Mouse (Mus musculus) C2C12 (cell line): ENCODE measurements around the gene Slc39a2.

ENCODE experiments used
- CEBPB ChIP-seq: IDR thresholded peaks from one replicate; pipeline ENCODE4 v1.6.1; 2011; ENCODE audit warnings: low read depth, mild to moderate bottlenecking, control low read depth, moderate library complexity
- CTCF ChIP-seq: IDR thresholded peaks from one replicate; pipeline ENCODE4 v1.5.1; 2011; ENCODE audit not compliant: control insufficient read depth, insufficient read depth, insufficient read length
- MAX ChIP-seq: IDR thresholded peaks from one replicate; pipeline ENCODE4 v1.6.1; 2011; ENCODE audit warnings: mild to moderate bottlenecking, control low read depth
- MYOD1 ChIP-seq: IDR thresholded peaks from one replicate; pipeline ENCODE4 v1.6.1; 2011; ENCODE audit warnings: low read depth; ENCODE audit not compliant: control insufficient read depth, insufficient read length
- MYOG ChIP-seq: IDR thresholded peaks from one replicate; pipeline ENCODE4 v1.6.1; 2011; ENCODE audit not compliant: control insufficient read depth, insufficient read length; ENCODE audit errors: extremely low read depth
- USF1 ChIP-seq: IDR thresholded peaks from one replicate; pipeline ENCODE4 v1.6.1; 2011; ENCODE audit warnings: low read depth, mild to moderate bottlenecking, control low read depth, moderate library complexity

- TF ChIP-seq CTCF (no peak), MAX (no peak), CEBPB (no peak), USF1 (no peak), MYOG (no peak), MYOD1 (no peak)
Measured at GRCm38 (mm10) chr14:51884598-51885331, 7.9 kb upstream of the Slc39a2 start, which contains the start of gene Mettl17.
